Mouse (Mus musculus) liver, embryonic 15.5 days (tissue): ENCODE results near the gene Tln1. TPM values are rescaled to one million over a fixed set of nuclear protein-coding genes. Genes with fewer than 3 reads are reported as not detected.

Experiments
- ATAC-seq: fragments of 200-750 bp; cut with Nextera tagmentation; 2 replicates; pipeline ENCODE4 v1.8.0; 2017; ENCODE audit warnings: moderate number of reproducible peaks, mild to moderate bottlenecking, moderate library complexity; ENCODE audit not compliant: insufficient read depth
- H3K27ac ChIP-seq: fragments of 300-500 bp; sonication (generic); replicated peaks from 2 replicates; pipeline ENCODE4 v1.5.1; 2015; ENCODE audit warnings: mild to moderate bottlenecking, inconsistent platforms
- H3K27me3 ChIP-seq: fragments of 300-500 bp; sonication (generic); 2 replicates; pipeline ENCODE4 v1.6.1; 2015; ENCODE audit warnings: mild to moderate bottlenecking, inconsistent platforms
- H3K36me3 ChIP-seq: fragments of 300-500 bp; sonication (generic); replicated peaks from 2 replicates; pipeline ENCODE4 v1.6.1; 2015; ENCODE audit warnings: moderate library complexity, mild to moderate bottlenecking, inconsistent platforms
- H3K4me1 ChIP-seq: fragments of 300-500 bp; sonication (generic); replicated peaks from 2 replicates; pipeline ENCODE4 v1.6.1; 2015; ENCODE audit warnings: inconsistent platforms
- H3K4me2 ChIP-seq: fragments of 300-500 bp; sonication (generic); 2 replicates; pipeline ENCODE4 v1.6.1; 2015; ENCODE audit warnings: moderate library complexity, mild to moderate bottlenecking, inconsistent platforms
- H3K4me3 ChIP-seq: fragments of 300-500 bp; sonication (generic); replicated peaks from 2 replicates; pipeline ENCODE4 v1.5.1; 2015; ENCODE audit warnings: mild to moderate bottlenecking, inconsistent platforms
- H3K9ac ChIP-seq: fragments of 300-500 bp; sonication (generic); 2 replicates; pipeline ENCODE4 v1.6.1; 2015; ENCODE audit warnings: moderate library complexity, mild to moderate bottlenecking, inconsistent platforms
- H3K9me3 ChIP-seq: fragments of 300-500 bp; sonication (generic); replicated peaks from 2 replicates; pipeline ENCODE4 v1.6.1; 2016; ENCODE audit warnings: inconsistent platforms
- WGBS: fragments of 180-500 bp; shearing (Covaris S2); methylation state at CpG from one replicate; pipeline ENCODE4 v1.1.7; 2015; ENCODE audit warnings: mixed read lengths; ENCODE audit not compliant: insufficient replicate concordance; 5-methylcytosine and 5-hydroxymethylcytosine counted together
- polyA plus RNA-seq: library from polyadenylated mRNA; unstranded; fragments of >200 nt; fragmentation: Nextera tagmentation; extraction: Ambion mirVana; gene quantifications from 2 replicates; pipeline ENCODE4 v1.2.1, GENCODE M21; 2015

Tln1 gene
- polyA plus RNA-seq, 1 experiment from 2014 or later, result 37.5 TPM

GRCm38 (mm10) chr4:43587681-43588080 is 25.2 kb upstream of the Tln1 start:
- peak; percentile 33; the same call in 1 of the 2 replicates for ATAC-seq
- Histone ChIP-seq H3K27ac (no peak overlapping the region), H3K4me2 (peak overlapping the region; percentile 21; the same call in 1 of the 2 replicates), H3K4me3 (no peak overlapping the region), H3K36me3 (peaks cover 22% of the 10 kb centered on the region), H3K9ac (no peak overlapping the region), H3K4me1 (peaks cover 35% of the 10 kb centered on the region), H3K9me3 (no peaks in the 10 kb centered on the region), H3K27me3 (0 out of 2 replicates have a peak, but pooled peaks cover 3% of the 10 kb centered on the region)
- WGBS, result 13% methylated on average over 7 of the region's 7 CpGs

- H3K27ac ChIP-seq, result no peak overlapping the region
- no peak overlapping the region for H3K4me3 ChIP-seq
- H3K9me3 ChIP-seq, result no peaks in the 10 kb centered on the region
- H3K36me3 ChIP-seq, result peaks cover 35% of the 10 kb centered on the region
- peaks cover 34% of the 10 kb centered on the region for H3K4me1 ChIP-seq
- H3K4me2 ChIP-seq, result no peak overlapping the region
- no peak overlapping the region for H3K9ac ChIP-seq
- ATAC-seq, result no peak
- WGBS, result 72% methylated on average over 8 of the region's 8 CpGs
- H3K27me3 ChIP-seq, result 0 out of 2 replicates have a peak, but pooled peaks cover 3% of the 10 kb centered on the region
Observed at GRCm38 (mm10) chr4:43586411-43586810, 23.9 kb upstream of the Tln1 start.

- Histone ChIP-seq H3K9ac (no peak overlapping the region), H3K9me3 (no peaks in the 10 kb centered on the region), H3K36me3 (peaks cover 42% of the 10 kb centered on the region), H3K27me3 (0 out of 2 replicates have a peak, but pooled peaks cover 3% of the 10 kb centered on the region), H3K4me3 (no peak overlapping the region), H3K27ac (no peak overlapping the region), H3K4me1 (peaks cover 29% of the 10 kb centered on the region), H3K4me2 (no peak overlapping the region)
- WGBS, result 72% methylated on average over 10 of the region's 10 CpGs
- ATAC-seq, result no peak
Observed at GRCm38 (mm10) chr4:43585682-43586081, 23.2 kb upstream of the Tln1 start.

GRCm38 (mm10) chr4:43584444-43585416 is 22.2 kb upstream of the Tln1 start, which contains the start of gene Msmp:
Msmp (minus strand) TSS chr4:43584494.
- no peak within 1 kb of the TSS for H3K27ac ChIP-seq

GRCm38 (mm10) chr4:43583421-43583820 is 20.9 kb upstream of the Tln1 start:
- no peaks in the 10 kb centered on the region for H3K9me3 ChIP-seq
- WGBS, result 73% methylated on average over 7 of the region's 7 CpGs

More at GRCm38 (mm10) chr4:43584444-43585416, 22.2 kb upstream of the Tln1 start, which contains the start of gene Msmp:
- Histone ChIP-seq H3K4me2 (no peak within 1 kb of the TSS), H3K4me3 (no peak within 1 kb of the TSS), H3K9ac (no peak within 1 kb of the TSS), H3K4me1 (peaks cover 33% of the 10 kb centered on the region), H3K36me3 (peaks cover 47% of the 10 kb centered on the region), H3K9me3 (no peaks in the 10 kb centered on the region), H3K27me3 (0 out of 2 replicates have a peak, but pooled peaks cover 3% of the 10 kb centered on the region)
- WGBS, result 74% methylated on average over 12 of the region's 12 CpGs
- ATAC-seq, result no peak

GRCm38 (mm10) chr4:43582241-43582640 is 19.8 kb upstream of the Tln1 start:
- 70% methylated on average over 5 of the region's 5 CpGs for WGBS

More at GRCm38 (mm10) chr4:43583421-43583820, 20.9 kb upstream of the Tln1 start:
- no peak overlapping the region for H3K4me3 ChIP-seq
- H3K9ac ChIP-seq, result no peak overlapping the region
- peaks cover 47% of the 10 kb centered on the region for H3K36me3 ChIP-seq
- ATAC-seq, result no peak
- no peak overlapping the region for H3K4me2 ChIP-seq
- peaks cover 36% of the 10 kb centered on the region for H3K4me1 ChIP-seq
- 0 out of 2 replicates have a peak, but pooled peaks cover 3% of the 10 kb centered on the region for H3K27me3 ChIP-seq
- H3K27ac ChIP-seq, result no peak overlapping the region

GRCm38 (mm10) chr4:43581381-43581780 is 18.9 kb upstream of the Tln1 start:
- 0 out of 2 replicates have a peak, but pooled peaks cover 2% of the 10 kb centered on the region for H3K27me3 ChIP-seq
- H3K27ac ChIP-seq, result no peak overlapping the region
- H3K4me1 ChIP-seq, result peaks cover 37% of the 10 kb centered on the region
- no peak overlapping the region for H3K9ac ChIP-seq
- H3K4me2 ChIP-seq, result no peak overlapping the region
- no peaks in the 10 kb centered on the region for H3K9me3 ChIP-seq
- WGBS, result 95% methylated on average over 12 of the region's 12 CpGs
- ATAC-seq, result no peak
- no peak overlapping the region for H3K4me3 ChIP-seq
- peaks cover 47% of the 10 kb centered on the region for H3K36me3 ChIP-seq

More at GRCm38 (mm10) chr4:43582241-43582640, 19.8 kb upstream of the Tln1 start:
- Histone ChIP-seq H3K9ac (no peak overlapping the region), H3K4me2 (no peak overlapping the region), H3K27ac (no peak overlapping the region), H3K9me3 (no peaks in the 10 kb centered on the region), H3K36me3 (peaks cover 47% of the 10 kb centered on the region), H3K4me1 (peaks cover 35% of the 10 kb centered on the region), H3K4me3 (no peak overlapping the region), H3K27me3 (0 out of 2 replicates have a peak, but pooled peaks cover 3% of the 10 kb centered on the region)
- no peak for ATAC-seq

- Histone ChIP-seq H3K4me1 (peaks cover 44% of the 10 kb centered on the region), H3K27ac (no peak overlapping the region), H3K4me2 (peak overlapping the region; percentile 90; the same call in 1 of the 2 replicates), H3K36me3 (peaks cover 47% of the 10 kb centered on the region), H3K9ac (no peak overlapping the region), H3K4me3 (no peak overlapping the region), H3K9me3 (no peaks in the 10 kb centered on the region), H3K27me3 (no peaks in the 10 kb centered on the region)
- no peak for ATAC-seq
- whole genome bisulfite sequencing, result 86% methylated on average over 5 of the region's 5 CpGs
Observed at GRCm38 (mm10) chr4:43580721-43581120, 18.2 kb upstream of the Tln1 start.

GRCm38 (mm10) chr4:43579731-43580130 is 17.2 kb upstream of the Tln1 start:
- Histone ChIP-seq H3K27me3 (no peaks in the 10 kb centered on the region), H3K36me3 (peaks cover 47% of the 10 kb centered on the region), H3K27ac (peak overlapping the region; percentile 92), H3K9ac (peak overlapping the region; percentile 92), H3K4me2 (peak overlapping the region; percentile 90), H3K4me3 (peak overlapping the region; percentile 95), H3K9me3 (no peaks in the 10 kb centered on the region), H3K4me1 (peaks cover 53% of the 10 kb centered on the region)
- ATAC-seq, result no peak
- WGBS, result 62% methylated on average over 6 of the region's 6 CpGs

GRCm38 (mm10) chr4:43579256-43579655 is 16.8 kb upstream of the Tln1 start:
- H3K9me3 ChIP-seq, result no peaks in the 10 kb centered on the region
- H3K9ac ChIP-seq, result peak overlapping the region; percentile 92
- peak overlapping the region; percentile 92 for H3K27ac ChIP-seq
- H3K27me3 ChIP-seq, result no peaks in the 10 kb centered on the region
- peaks cover 47% of the 10 kb centered on the region for H3K36me3 ChIP-seq
- 6% methylated on average over 10 of the region's 10 CpGs for WGBS
- ATAC-seq, result no peak
- peak overlapping the region; percentile 95 for H3K4me3 ChIP-seq
- peaks cover 55% of the 10 kb centered on the region for H3K4me1 ChIP-seq
- H3K4me2 ChIP-seq, result peak overlapping the region; percentile 90
